Mouse (Mus musculus) brain, embryonic 18.5 days (tissue): ENCODE measurements around the gene Tecr.

Source experiments
- DNase-seq: peaks from one replicate; pipeline ENCODE4 v3.0.0-alpha.2; 2012; ENCODE audit warnings: low read depth, low spot score

The Tecr gene

GRCm38 (mm10) chr8:83566469-83567395, 41.0 kb downstream of the Tecr start, which contains the start of gene Ndufb7:
Gene Ndufb7 (plus strand): TSS chr8:83566671.
- DNase-seq, result peak; percentile 78

GRCm38 (mm10) chr8:83565731-83566375, 41.9 kb downstream of the Tecr start:
- no peak for DNase-seq

GRCm38 (mm10) chr8:83563246-83563645, 44.5 kb downstream of the Tecr start:
- DNase-seq, result no peak

- DNase-seq, result no peak
Observed at GRCm38 (mm10) chr8:83562669-83563068, 45.1 kb downstream of the Tecr start.

- DNase-seq, result no peak
Observed at GRCm38 (mm10) chr8:83535736-83536135, 72.0 kb downstream of the Tecr start, which contains the start of gene Olfr370. Gene Olfr370 (plus strand): TSS chr8:83535780.

GRCm38 (mm10) chr8:83534802-83535201, 73.0 kb downstream of the Tecr start:
- no peak for DNase-seq
